Mouse (Mus musculus) urinary bladder, postnatal 10 days (tissue): ENCODE data around the gene Mul1.

ENCODE experiments used
- DNase-seq: peaks from one replicate; pipeline ENCODE4 v3.0.0; 2022; ENCODE audit warnings: low spot score

The Mul1 gene

DNA sequence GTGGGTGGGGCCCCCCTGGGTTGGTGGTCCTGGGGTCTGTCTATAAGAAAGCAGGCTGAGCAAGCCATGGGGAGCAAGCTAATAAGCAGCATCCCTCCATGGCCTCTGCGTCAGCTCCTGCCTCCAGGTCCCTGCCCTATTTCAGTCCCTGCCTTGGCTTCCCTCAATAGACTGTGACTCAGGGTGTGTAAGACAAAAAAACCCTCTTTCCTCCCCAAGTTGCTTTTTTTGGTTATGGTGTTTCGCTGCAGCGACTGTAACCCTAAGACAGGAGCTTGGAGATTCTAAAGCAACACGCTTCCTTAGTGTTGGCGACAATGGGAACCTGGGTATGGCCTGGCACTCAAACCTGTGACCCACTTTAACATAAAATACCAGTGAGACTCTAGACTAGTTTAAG, 27.0 kb downstream of the Mul1 start:
- DNase-seq, result no peak

DNA sequence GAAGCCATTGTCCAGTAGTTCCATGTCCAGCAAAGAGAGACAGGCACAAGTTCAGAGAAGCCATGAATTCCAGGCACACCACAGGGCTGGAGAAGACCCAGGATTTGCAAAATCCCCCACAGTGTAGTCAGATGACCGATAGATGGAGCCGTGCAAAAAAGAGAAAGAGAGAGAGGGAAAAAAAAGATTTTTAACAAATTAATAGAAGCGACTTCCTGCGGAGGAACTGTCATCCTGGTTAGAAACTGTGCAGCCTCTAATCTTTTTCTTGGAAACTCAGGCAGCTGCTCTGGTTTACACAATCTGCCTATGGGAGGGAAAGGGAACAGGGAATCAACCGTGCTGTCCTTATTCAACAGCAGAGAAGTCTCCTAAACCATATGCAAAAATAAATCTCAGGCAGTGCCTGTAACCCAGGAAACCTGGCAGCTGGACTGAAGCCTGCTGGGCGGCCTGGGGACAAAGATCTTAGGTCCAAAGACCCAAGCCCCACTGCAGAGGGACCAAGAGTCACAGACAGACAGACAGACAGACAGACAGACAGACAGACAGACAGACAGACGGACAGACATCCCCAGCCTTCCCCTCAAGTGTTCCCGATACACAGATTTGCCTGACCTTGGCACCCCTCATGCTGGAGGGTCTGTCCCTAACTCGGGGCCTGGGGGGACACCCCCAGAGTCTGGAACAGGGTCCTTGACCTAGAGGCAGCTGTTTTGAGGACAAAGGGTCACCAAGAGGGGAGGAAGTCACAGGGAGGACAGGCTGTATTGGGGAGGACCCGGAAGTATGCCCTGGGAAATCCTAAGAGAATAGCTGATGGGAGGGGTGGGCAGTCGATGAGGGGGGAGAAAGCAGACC, 28.7 kb downstream of the Mul1 start:
- no peak for DNase-seq

GRCm38 (mm10) chr4:138463832-138464487, 29.5 kb downstream of the Mul1 start:
- no peak for DNase-seq

DNA sequence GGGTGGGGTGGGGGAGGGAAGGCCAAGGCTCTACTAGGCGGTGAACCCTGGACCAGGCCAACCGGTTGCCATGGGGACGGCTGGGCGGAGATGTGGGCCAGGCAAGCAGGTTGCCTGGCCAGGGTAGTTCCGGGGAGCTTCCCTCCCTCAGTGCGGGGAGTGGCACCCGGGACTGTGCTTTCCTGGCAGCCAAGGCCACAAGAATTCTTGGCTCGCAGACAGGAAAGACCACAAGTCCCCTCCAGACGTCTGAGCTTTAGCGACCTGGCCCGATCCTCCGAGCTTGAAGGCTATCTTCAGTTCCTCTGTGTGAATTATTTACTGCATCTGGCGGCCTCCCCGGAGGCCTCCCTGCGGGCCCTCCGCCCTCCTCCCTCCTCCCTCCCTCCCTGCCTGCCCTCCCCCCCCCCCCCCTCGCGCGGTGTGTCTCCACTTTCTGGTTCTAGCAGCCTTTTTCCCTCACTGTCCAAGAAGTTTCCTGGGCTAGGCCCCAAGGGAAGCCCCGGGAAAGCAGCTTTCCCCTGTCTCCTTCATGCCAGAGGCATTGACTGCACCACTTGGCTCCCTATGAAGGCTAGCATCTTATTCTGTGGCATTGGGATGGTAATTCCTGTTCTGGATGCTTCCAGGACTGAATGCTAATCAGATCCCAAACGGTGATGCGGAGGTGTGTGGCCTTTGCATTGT, 30.3 kb downstream of the Mul1 start:
- no peak for DNase-seq

DNA sequence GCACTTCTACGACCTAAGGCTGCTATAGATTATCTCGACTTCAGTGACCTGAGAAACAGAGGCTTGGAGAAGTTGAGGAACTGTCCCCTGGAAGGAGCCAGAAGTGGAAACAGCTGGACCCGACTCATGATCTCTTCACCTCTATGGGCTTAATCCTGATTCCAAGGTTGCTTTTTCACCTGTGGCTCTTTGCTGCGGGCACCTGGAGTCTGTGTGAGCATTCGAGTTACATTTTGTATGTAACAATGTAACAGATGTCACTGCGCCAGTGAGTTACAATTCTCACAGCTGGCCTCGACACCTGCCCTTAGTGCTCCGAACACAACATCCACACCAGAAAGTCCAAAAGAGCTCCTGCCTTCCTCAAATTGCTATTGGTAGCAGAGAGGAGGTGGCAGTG, 31.0 kb downstream of the Mul1 start:
- DNase-seq, result no peak

- DNase-seq, result no peak
Observed at GRCm38 (mm10) chr4:138466690-138467089, 32.2 kb downstream of the Mul1 start.

DNA sequence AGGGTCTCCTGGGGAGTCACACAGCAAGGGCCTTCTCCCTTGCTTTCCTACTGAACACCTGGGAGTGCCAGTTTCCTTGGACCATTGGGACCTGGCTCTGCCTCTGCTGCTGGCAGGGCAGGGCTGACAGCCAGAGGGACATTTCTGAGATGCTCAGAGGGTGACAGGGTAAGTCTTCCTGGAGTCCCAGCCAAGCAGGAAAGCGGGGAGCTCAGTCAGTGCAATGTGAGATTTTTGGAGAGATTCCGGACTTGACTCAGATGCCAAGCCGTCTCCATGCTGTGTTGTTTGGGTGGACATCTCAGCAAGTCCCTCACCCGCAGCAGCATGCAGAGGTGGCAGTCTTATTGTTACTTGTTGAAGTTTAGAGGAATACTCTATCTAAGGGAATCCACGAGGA, 33.0 kb downstream of the Mul1 start:
- DNase-seq, result no peak

DNA sequence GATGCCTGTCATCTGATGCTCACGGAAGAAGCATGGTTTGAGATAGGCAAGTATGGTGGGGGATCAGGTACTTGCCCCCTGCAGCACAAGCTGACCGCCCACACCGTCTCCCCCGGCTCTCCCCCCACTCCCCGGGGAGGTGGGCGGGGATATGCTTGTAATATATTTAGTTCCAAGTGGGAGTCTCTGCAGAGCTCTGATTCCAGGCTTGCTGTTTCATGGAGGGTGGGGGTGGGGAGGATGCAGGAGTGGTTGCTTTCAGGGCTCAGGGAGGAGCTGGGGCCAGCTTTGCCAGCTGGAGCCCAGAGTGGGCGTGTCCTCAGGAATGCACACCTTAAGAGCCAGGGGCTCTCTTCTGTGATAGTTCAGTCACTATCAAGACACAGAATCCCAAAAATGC, 34.6 kb downstream of the Mul1 start:
- no peak for DNase-seq

DNA sequence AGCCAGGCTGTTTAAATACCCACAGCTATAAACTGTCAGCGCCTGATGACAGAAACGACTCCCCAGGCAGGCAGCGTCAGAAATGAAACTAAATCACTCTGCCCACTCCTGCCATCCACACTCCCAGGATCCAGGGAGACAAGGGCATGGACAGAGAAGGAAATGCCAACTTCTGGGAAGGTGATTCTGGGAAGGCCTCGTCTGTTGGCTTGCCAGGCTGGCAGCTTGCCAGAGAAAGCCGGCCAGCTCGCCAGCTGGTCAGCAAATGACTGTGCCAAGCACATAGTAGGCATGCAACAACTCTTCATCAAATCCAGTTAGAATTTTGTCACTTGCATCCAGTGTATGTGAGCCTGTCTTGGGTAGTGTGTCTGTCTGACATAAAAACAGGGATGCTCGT, 36.8 kb downstream of the Mul1 start:
- no peak for DNase-seq

DNA sequence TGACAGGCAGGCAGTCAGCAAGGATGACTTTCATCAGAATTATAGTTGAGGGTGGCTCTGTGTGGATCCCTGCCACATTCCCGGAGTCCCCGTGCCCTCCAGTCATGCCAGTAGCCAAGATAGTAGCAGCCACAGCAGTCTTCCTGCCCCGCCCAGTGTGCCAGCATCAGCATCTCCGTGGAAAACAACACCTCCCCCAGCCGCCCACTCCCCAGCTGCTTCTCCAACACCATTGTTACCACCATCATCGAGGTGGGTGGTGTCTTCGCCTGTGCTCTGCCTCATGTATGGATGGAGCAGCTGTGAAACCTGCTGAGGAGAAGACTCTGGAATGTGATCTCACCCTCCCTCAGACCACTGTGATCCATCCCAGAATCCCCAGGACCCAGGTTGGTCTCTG, 45.1 kb downstream of the Mul1 start:
- DNase-seq, result no peak

GRCm38 (mm10) chr4:138480962-138481361, 46.5 kb downstream of the Mul1 start:
- DNase-seq, result no peak

- DNase-seq, result no peak
Observed at GRCm38 (mm10) chr4:138482721-138483120, 48.2 kb downstream of the Mul1 start.

- no peak for DNase-seq
Observed at GRCm38 (mm10) chr4:138488241-138488640, 53.8 kb downstream of the Mul1 start.

DNA sequence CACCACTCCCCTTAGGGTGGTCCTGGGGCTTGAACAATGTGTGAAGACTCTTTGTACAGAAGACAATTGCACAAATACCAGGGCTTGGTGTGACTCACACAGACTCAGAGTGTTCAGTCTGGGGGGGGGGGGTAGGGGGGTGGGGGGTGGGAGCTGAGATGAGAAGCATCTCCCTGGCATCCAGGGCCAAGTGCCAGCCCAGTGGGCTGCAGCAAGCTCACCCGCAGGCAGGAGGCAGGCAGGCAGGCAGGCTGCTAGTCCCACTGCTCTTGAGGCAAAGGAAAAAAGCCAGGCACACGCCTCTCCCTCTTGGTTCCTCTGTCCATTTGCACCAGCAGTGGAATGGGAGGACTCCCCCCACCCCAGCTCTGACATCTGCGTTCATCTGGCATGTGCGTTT, 56.6 kb downstream of the Mul1 start:
- DNase-seq, result no peak
